Mouse (Mus musculus): Measurements from ENCODE around the gene Cln5. TPM values are rescaled to one million over a fixed set of nuclear protein-coding genes. Genes with fewer than 3 reads are reported as not detected.

Gene Cln5
- polyA plus RNA-seq, 1 experiment: 3.2 TPM

DNA sequence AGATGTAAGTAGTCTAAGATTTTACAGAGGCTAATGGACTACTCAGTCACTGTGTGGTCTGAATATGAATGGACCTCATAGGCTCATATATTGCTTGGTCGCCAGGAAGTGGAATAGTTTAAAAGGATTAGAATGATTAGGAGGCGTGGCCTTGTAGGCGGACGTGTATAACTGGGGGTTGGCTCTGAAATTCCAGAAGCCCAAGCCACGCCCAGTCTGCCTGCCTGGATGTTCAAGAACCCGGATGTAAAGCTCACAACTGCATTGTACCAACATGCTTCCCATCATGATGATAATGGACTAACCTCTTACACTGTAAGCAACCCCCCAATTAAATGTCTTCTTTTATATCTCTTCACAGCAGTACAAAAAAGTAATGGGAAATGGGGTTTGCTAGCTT is 55.7 kb downstream of the Cln5 start:
- TF ChIP-seq POLR2A (IDR thresholded peaks at IDR 0.05; ENCODE audit: control insufficient read depth, low read depth, low read length) (no peak), CTCF (IDR thresholded peaks at IDR 0.05; ENCODE audit: control insufficient read depth, insufficient read depth, insufficient replicate concordance, low read depth, low read length) (no peak)
- Histone ChIP-seq H3K27me3 (ENCODE audit: control insufficient read depth, insufficient read depth, low read length) (no peaks in the 10 kb centered on the region), H3K27ac (ENCODE audit: control insufficient read depth, insufficient read depth, low read depth, low read length) (no peak overlapping the region), H3K36me3 (ENCODE audit: control insufficient read depth, insufficient read depth, low read length) (peaks cover 9% of the 10 kb centered on the region), H3K4me3 (ENCODE audit: control insufficient read depth, low read depth, low read length) (no peak overlapping the region), H3K4me1 (ENCODE audit: control insufficient read depth, insufficient read depth, low read length) (no peaks in the 10 kb centered on the region)

Other genes with a start within 250 kb of the Cln5 start
- gene Kctd12, start 87.6 kb upstream of the Cln5 start, polyA plus RNA-seq (2012; rRNA removed): 4.7 and 5.8 TPM in 2 replicates
- not detected in 2 replicates for gene Acod1, start 23.2 kb upstream of the Cln5 start, polyA plus RNA-seq (2012; rRNA removed)
- gene Fbxl3, start 29.4 kb downstream of the Cln5 start, polyA plus RNA-seq (2012; rRNA removed): 29.4 and 33.2 TPM in 2 replicates

All from testis, adult 2 months (tissue).